Mouse (Mus musculus) midbrain, embryonic 13.5 days (tissue): ENCODE measurements around the gene Gm40460. TPM values are rescaled to one million over a fixed set of nuclear protein-coding genes. Genes with fewer than 3 reads are reported as not detected.
"Not testable (repeated sequence)": the region's sequence is repeated elsewhere in the genome, so short reads cannot be mapped to it uniquely, and the experiment has no call there.

Experiments
- ATAC-seq: fragments of 200-750 bp; cut with Nextera tagmentation; 2 replicates; pipeline ENCODE4 v1.8.0; 2017; ENCODE audit warnings: mild to moderate bottlenecking, moderate TSS enrichment, moderate library complexity
- H3K27ac ChIP-seq: fragments of 300-500 bp; sonication (generic); 2 replicates; pipeline ENCODE4 v1.5.1; 2015; ENCODE audit warnings: inconsistent platforms, mild to moderate bottlenecking, moderate library complexity
- H3K27me3 ChIP-seq: fragments of 300-500 bp; sonication (generic); 2 replicates; pipeline ENCODE4 v1.6.1; 2015; ENCODE audit warnings: mild to moderate bottlenecking, inconsistent platforms
- H3K36me3 ChIP-seq: fragments of 300-500 bp; sonication (generic); 2 replicates; pipeline ENCODE4 v1.6.1; 2015; ENCODE audit warnings: mild to moderate bottlenecking, inconsistent platforms
- H3K4me1 ChIP-seq: fragments of 300-500 bp; sonication (generic); replicated peaks from 2 replicates; pipeline ENCODE4 v1.6.1; 2015; ENCODE audit warnings: inconsistent platforms
- H3K4me2 ChIP-seq: fragments of 300-500 bp; sonication (generic); replicated peaks from 2 replicates; pipeline ENCODE4 v1.6.1; 2015; ENCODE audit warnings: moderate library complexity, mild to moderate bottlenecking, inconsistent platforms
- H3K4me3 ChIP-seq: fragments of 300-500 bp; sonication (generic); replicated peaks from 2 replicates; pipeline ENCODE4 v1.5.1; 2015; ENCODE audit warnings: mild to moderate bottlenecking, inconsistent platforms
- H3K9ac ChIP-seq: fragments of 300-500 bp; sonication (generic); replicated peaks from 2 replicates; pipeline ENCODE4 v1.6.1; 2015; ENCODE audit warnings: mild to moderate bottlenecking, inconsistent platforms
- H3K9me3 ChIP-seq: fragments of 300-500 bp; sonication (generic); 2 replicates; pipeline ENCODE4 v1.6.1; 2016; ENCODE audit warnings: mild to moderate bottlenecking, inconsistent platforms
- WGBS: fragments of 180-500 bp; shearing (Covaris S2); methylation state at CpG from one replicate; pipeline ENCODE4 v1.1.7; 2015; 5-methylcytosine and 5-hydroxymethylcytosine counted together
- polyA plus RNA-seq: library from polyadenylated mRNA; unstranded; fragments of >200 nt; fragmentation: Nextera tagmentation; extraction: Ambion mirVana; gene quantifications from 2 replicates; pipeline ENCODE4 v1.2.1, GENCODE M21; 2015

Gene Gm40460
- polyA plus RNA-seq = not detected in 2 replicates

DNA sequence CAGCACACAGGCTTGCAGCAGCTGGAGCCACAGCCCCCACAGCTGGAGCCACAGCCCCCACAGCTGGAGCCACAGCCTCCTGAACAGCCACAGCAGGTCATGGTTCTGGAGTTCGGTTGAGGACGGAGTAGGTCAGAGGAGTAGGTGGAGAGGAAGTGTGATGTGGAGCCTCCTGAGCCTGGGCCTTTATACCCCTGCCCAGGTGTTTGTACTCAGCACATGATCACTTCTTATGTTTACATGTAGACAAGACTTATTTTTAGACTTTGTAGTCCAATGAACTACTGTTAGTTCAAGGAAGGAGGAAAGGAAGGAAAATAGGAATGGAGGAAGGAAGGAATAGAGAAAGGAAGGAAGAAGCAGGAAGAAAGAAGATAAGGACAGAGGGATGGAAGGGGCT, at the start of gene Gm40460:
Gm40460 (minus strand) TSS at position 101 of the 400 bp plus-strand sequence.
- no peak within 1 kb of the TSS for H3K9ac ChIP-seq
- H3K36me3 ChIP-seq = no peaks in the 10 kb centered on the region
- no peak for ATAC-seq
- H3K9me3 ChIP-seq = no peaks in the 10 kb centered on the region
- H3K27me3 ChIP-seq = no peaks in the 10 kb centered on the region
- 55% methylated on average over 2 of the region's 2 CpGs for WGBS
- H3K4me2 ChIP-seq = no peak within 1 kb of the TSS
- no peak within 1 kb of the TSS for H3K4me3 ChIP-seq
- H3K4me1 ChIP-seq = no peaks in the 10 kb centered on the region
- no peak within 1 kb of the TSS for H3K27ac ChIP-seq

DNA sequence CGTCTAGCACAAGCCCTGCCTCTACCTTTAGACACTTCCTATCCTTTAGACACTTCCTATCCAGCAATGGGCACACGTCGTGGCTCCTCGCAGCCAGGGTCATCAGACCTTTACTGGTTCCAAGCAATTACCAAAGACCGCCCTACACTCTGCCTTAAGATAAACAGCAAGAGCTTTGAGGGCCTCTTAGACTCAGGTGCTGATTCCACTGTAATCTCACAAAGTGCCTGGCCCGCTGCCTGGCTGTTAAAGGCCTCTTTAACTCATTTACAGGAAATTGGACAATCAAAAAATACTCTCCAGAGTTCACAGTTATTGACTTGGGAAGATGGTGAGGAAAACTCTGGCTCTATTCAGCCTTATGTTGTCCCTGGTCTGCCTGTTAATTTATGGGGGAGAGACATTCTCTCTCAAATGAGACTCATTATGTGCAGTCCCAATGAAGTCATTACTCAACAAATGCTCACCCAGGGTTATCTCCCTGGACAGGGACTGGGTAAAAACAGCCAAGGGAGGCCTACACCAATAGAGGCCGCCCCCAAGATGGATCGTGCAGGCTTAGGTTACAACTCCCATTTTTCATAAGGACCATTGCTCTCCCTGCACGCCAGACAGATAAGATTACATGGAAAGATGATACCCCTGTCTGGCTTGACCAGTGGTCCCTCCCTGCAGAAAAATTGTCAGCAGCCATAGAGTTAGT, 45.2 kb upstream of the Gm40460 start:
- not testable (repeated sequence) for H3K9me3 ChIP-seq, H3K4me2 ChIP-seq, H3K4me3 ChIP-seq, H3K27ac ChIP-seq, ATAC-seq, H3K9ac ChIP-seq, H3K36me3 ChIP-seq
- WGBS = 86% methylated on average over 9 of the region's 9 CpGs
- H3K4me1 ChIP-seq = peaks cover 19% of the 10 kb centered on the region
- peaks cover 19% of the 10 kb centered on the region for H3K27me3 ChIP-seq

- Histone ChIP-seq H3K4me1 (peaks cover 19% of the 10 kb centered on the region), H3K9me3 (no peaks in the 10 kb centered on the region), H3K4me2 (peak overlapping the region; percentile 87), H3K36me3 (no peaks in the 10 kb centered on the region), H3K9ac (peak overlapping the region; percentile 53), H3K4me3 (peak overlapping the region; percentile 57), H3K27me3 (peaks cover 19% of the 10 kb centered on the region), H3K27ac (peak overlapping the region; percentile 71)
- WGBS = 21% methylated on average over 23 of the region's 23 CpGs
- ATAC-seq = peak; percentile 84
Observed at GRCm38 (mm10) chr7:142285130-142285835, 44.4 kb upstream of the Gm40460 start.

DNA sequence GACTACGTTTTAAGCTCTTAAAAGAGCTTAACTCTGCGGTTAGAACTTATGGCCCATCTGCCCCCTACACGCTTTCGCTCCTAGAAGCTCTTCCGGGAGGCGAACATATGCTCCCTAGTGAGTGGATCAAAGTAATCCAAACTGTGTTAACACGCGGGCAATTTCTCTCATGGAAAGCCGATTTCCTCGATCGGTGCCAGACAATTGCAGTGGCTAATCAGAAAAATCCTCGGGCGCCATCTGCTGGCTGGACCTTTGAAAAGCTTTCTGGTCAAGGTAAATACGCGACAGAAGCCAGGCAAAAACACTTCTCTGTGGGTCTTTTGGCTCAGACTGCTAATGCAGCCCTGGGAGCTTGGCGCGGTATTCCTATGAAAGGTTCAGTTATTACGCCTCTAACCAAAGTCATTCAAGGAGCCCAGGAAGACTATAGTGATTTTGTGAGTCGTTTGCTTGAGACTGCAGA, 43.8 kb upstream of the Gm40460 start:
- H3K36me3 ChIP-seq = no peaks in the 10 kb centered on the region
- under 1% methylated on average over 19 of the region's 19 CpGs for WGBS

GRCm38 (mm10) chr7:142284023-142284591, 43.2 kb upstream of the Gm40460 start:
- ATAC-seq = peak; percentile 79

More for the DNA sequence above, 43.8 kb upstream of the Gm40460 start:
- H3K4me3 ChIP-seq = peak overlapping the region; percentile 57
- peak overlapping the region; percentile 87 for H3K4me2 ChIP-seq
- H3K27me3 ChIP-seq = peaks cover 19% of the 10 kb centered on the region
- peak overlapping the region; percentile 71 for H3K27ac ChIP-seq
- H3K9me3 ChIP-seq = no peaks in the 10 kb centered on the region
- H3K4me1 ChIP-seq = peaks cover 19% of the 10 kb centered on the region
- ATAC-seq = peak; percentile 88
- peak overlapping the region; percentile 70 for H3K9ac ChIP-seq

GRCm38 (mm10) chr7:142282847-142283246, 42.0 kb upstream of the Gm40460 start:
- H3K27me3 ChIP-seq = peaks cover 19% of the 10 kb centered on the region
- H3K9me3 ChIP-seq, H3K4me3 ChIP-seq, H3K4me2 ChIP-seq, H3K9ac ChIP-seq, H3K27ac ChIP-seq, ATAC-seq, H3K36me3 ChIP-seq: not testable (repeated sequence)
- WGBS = 23% methylated on average over 2 of the region's 2 CpGs
- H3K4me1 ChIP-seq = peaks cover 19% of the 10 kb centered on the region

More at GRCm38 (mm10) chr7:142284023-142284591, 43.2 kb upstream of the Gm40460 start:
- Histone ChIP-seq H3K9me3 (no peaks in the 10 kb centered on the region), H3K27ac (peak overlapping the region; percentile 71), H3K4me3 (peak overlapping the region; percentile 57), H3K4me1 (peaks cover 19% of the 10 kb centered on the region), H3K36me3 (no peaks in the 10 kb centered on the region), H3K9ac (peak overlapping the region; percentile 70), H3K27me3 (peaks cover 19% of the 10 kb centered on the region), H3K4me2 (peak overlapping the region; percentile 87)
- WGBS = under 1% methylated on average over 38 of the region's 38 CpGs

DNA sequence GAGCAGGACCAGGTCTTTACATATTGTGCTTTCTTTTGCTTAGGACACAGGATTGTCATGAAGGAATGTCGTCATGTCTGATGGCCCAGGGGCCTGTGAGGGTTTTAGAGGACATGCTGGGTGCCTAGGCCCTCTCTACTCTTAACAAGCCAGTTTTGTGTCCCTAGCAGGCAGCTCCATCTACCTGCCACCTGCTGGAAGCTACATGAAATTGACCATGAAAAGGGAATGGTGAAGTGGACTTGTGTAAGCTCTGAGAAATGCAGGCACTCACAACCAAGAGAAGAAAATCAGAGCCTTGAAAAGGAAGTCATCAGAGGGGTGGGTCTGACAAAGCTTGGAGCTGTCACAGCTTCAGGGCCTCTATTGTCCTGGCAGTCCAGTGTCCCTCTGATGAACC, 38.4 kb upstream of the Gm40460 start:
- 72% methylated on average over 1 of the region's 1 CpGs for WGBS
- not testable (repeated sequence) for H3K9me3 ChIP-seq, H3K36me3 ChIP-seq, H3K9ac ChIP-seq, H3K4me3 ChIP-seq, H3K27ac ChIP-seq, H3K4me2 ChIP-seq, ATAC-seq
- Histone ChIP-seq H3K27me3 (peaks cover 19% of the 10 kb centered on the region), H3K4me1 (peaks cover 11% of the 10 kb centered on the region)

GRCm38 (mm10) chr7:142278183-142278582, 37.3 kb upstream of the Gm40460 start:
- WGBS = 2% methylated on average over 3 of the region's 3 CpGs

DNA sequence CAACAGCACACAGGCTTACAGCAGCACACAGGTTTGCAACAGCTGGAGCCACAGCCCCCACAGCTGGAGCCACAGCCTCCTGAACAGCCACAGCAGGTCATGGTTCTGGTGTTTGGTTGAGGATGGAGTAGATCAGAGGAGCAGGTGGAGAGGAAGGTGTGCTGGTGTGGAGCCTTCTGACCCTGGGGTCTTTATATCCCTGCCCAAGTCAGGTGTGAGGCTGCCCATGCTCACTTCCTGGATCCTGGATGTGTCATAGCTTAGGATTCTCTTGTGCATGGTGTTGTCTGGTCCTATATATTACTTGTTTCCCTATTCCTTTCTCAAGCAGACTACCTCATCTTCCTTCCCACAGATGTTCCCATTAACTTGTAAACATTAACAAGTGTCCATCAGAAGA, 33.4 kb upstream of the Gm40460 start, which contains the start of gene Gm4559:
Gm4559 (minus strand) TSS at position 101 of the 400 bp plus-strand sequence.
- H3K4me3 ChIP-seq, H3K9ac ChIP-seq, H3K36me3 ChIP-seq, H3K4me1 ChIP-seq, H3K27me3 ChIP-seq, ATAC-seq, H3K9me3 ChIP-seq, H3K27ac ChIP-seq, H3K4me2 ChIP-seq: not testable (repeated sequence)

More at GRCm38 (mm10) chr7:142278183-142278582, 37.3 kb upstream of the Gm40460 start:
- not testable (repeated sequence) for H3K27ac ChIP-seq, H3K36me3 ChIP-seq, H3K9ac ChIP-seq, H3K4me2 ChIP-seq, H3K9me3 ChIP-seq, H3K4me3 ChIP-seq, H3K4me1 ChIP-seq
- peak; percentile 45; the same call in 1 of the 2 replicates for ATAC-seq
- peaks cover 15% of the 10 kb centered on the region for H3K27me3 ChIP-seq

GRCm38 (mm10) chr7:142258254-142258653, 17.4 kb upstream of the Gm40460 start, which contains the start of gene Gm2431:
TSS of gene Gm2431 (minus strand) at chr7:142258354.
- H3K4me1 ChIP-seq, H3K4me2 ChIP-seq, H3K9ac ChIP-seq, H3K27ac ChIP-seq, H3K9me3 ChIP-seq, ATAC-seq, H3K27me3 ChIP-seq, H3K4me3 ChIP-seq, H3K36me3 ChIP-seq: not testable (repeated sequence)
- WGBS = 80% methylated on average over 1 of the region's 1 CpGs

GRCm38 (mm10) chr7:142255517-142255916, 14.6 kb upstream of the Gm40460 start:
- Histone ChIP-seq H3K9me3 (no peaks in the 10 kb centered on the region), H3K27ac (no peak overlapping the region), H3K36me3 (no peaks in the 10 kb centered on the region), H3K4me1 (no peaks in the 10 kb centered on the region), H3K4me3 (no peak overlapping the region), H3K4me2 (no peak overlapping the region), H3K27me3 (0 out of 2 replicates have a peak, but pooled peaks cover 2% of the 10 kb centered on the region), H3K9ac (no peak overlapping the region)
- WGBS = 0% methylated on average over 2 of the region's 2 CpGs
- ATAC-seq = 0 out of 2 replicates have a peak, but pooled peaks have one; percentile 56

DNA sequence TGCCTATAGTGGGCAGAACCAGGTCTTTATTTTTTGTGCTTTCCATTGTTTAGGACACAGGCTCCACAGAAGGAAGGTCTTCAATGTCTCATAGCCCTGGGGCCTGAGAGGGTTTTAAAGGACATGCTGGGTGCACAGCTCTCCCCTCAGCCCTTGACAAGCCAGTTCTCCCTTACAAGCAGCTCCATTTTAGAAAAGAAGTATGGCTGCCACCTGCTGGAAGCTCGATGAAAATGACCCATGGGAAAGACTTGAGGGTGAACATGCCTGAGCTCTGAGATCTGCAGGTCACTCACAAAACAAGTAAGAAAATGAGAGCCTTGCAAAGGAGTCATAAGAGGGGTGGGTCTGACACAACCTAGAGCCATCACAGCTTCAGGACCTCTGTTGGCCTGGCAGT, 8.9 kb upstream of the Gm40460 start:
- H3K36me3 ChIP-seq = no peaks in the 10 kb centered on the region
- WGBS = 0% methylated on average over 1 of the region's 1 CpGs

More for the DNA sequence above, 8.9 kb upstream of the Gm40460 start:
- H3K27ac ChIP-seq = no peak overlapping the region
- no peak overlapping the region for H3K4me3 ChIP-seq
- 0 out of 2 replicates have a peak, but pooled peaks cover 2% of the 10 kb centered on the region for H3K27me3 ChIP-seq
- H3K9ac ChIP-seq = no peak overlapping the region
- H3K4me2 ChIP-seq = no peak overlapping the region
- no peaks in the 10 kb centered on the region for H3K4me1 ChIP-seq
- ATAC-seq = no peak
- H3K9me3 ChIP-seq = no peaks in the 10 kb centered on the region
